Mouse (Mus musculus) ovary, postnatal 14 days (tissue): Measurements from ENCODE around the gene Cacna2d4.
A peak's percentile ranks its signal among the peaks of the same experiment; 100 is the strongest.

Source experiments
- DNase-seq: peaks from one replicate; pipeline ENCODE4 v3.0.0; 2022; ENCODE audit warnings: low spot score

The Cacna2d4 gene

DNA sequence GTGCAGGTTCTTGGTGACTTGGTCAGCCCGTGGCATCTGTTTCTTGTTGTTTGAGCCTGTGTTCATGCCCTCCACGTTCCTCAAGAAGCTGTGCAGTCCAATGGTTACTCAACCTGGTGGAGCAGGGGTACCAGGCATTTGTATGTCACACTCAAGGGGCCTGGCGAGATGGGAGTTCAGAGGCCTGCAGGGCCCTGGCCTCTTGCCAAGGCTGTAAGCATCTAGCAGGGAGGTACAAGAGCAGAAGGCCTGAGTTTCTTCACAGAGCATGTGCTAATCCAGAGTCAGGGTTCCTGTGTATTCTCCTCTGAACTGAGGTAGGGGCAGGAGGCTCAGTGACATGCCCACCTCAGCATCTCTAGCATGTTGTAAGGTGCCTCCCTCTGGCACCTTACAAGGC is 76.8 kb downstream of the Cacna2d4 start:
- no peak for DNase-seq

DNA sequence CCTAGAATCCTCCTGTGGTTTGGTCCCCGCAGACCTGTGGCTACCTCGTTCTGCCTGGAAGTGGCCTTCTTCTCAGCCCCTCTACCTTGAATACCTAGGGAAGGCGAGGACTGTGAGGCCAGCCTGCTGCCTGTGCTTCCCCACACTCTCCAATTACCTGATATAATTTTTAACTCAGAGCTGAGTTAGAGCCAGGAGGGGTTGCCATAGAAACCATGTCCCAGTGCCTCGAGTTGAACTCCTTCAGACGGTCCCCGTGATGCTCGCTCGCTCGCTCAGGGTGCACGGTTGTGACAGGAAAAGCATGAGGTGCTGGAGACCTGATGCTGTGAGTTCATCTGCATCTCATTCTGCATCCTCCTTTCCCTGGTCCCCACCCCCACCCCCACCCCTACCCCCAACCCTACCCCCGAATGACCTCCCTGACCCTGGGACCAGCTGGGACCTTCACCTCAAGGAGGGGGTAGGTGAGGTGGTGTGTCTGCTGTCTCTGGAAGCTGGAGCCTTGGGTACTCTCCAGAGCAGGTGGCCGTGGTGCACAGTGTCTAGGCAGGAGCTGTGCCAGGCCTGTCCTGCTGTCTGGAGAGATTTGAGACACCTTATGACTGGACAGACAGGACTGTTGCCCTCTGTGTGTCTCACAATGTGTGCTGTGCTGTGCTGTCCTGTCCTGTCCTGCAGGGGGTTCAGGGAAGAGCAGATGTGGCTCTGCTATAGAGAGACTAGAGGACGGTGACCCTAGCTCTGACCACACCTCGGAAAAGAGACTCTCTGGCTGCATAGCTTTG is 77.5 kb downstream of the Cacna2d4 start:
- no peak for DNase-seq

DNA sequence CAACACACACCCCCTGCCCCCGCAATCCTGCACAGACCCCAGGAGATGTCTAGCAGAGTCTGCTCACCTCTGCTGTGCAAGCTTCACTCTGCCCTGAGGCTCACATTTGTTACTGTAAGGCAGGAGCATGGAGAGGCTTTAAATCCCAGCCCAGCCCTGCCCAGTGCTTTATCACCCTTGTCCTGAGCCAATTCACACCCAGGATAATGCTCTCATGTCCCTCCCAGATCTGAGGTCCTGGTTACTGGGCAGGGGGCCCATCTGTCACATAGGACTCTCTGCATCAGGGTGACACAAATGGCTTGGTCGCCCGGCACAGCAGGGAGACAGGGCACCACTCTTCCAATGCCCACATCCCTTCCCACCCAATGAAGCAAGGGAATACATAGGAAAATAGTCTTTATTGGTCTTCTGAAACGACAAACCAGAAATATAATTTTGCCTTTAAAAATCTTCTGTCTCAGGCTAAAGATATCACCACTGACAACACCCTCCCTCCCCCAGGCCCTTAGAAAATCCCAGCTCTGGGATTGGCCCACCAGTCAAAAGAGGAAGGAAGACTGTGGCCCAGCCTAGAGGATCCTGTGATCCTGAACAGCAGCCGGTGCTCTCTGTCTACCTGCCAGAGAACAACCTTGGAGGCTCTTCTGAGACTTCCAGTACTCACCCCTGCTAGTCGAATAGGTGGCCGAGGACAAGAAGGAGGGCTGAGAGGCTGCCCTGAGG is 78.6 kb downstream of the Cacna2d4 start:
- DNase-seq, result no peak

DNA sequence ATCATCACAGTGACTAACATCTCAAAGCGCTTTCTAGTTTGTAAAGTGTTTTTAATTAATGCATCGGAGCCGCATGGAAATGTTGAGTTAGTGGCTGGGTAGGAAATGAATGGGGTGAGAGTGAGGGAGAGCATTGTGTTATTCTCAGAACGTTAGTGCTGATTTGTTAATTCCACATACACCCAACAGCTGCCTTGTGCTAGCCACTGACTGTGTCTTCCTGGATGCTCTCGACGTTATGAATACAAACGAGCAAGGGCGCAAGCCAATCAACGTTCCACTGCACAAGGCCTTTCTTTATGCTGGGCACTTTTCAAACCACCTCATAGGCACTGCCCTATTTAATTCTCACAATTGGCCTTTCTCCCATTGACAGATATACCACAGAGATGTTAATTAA is 82.4 kb downstream of the Cacna2d4 start:
- DNase-seq, result no peak

DNA sequence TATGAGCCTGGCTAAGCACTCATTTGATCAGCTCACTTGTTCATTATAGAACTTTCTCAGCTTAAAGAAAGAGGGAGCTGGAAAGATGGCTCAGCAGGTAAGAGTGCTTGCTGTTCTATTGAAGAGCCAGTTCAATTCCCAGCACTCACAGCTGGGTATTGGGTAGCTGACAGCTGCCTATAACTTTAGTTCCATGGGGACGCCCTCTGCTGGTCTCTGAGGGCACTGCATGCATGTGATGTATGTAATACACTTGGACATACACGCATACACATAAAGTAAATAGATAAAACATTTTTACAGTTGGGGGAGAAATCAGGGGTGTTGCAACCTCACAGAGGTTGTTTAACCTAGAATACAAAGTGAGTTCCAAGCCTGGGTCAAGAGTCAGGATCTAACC is 83.0 kb downstream of the Cacna2d4 start:
- no peak for DNase-seq

DNA sequence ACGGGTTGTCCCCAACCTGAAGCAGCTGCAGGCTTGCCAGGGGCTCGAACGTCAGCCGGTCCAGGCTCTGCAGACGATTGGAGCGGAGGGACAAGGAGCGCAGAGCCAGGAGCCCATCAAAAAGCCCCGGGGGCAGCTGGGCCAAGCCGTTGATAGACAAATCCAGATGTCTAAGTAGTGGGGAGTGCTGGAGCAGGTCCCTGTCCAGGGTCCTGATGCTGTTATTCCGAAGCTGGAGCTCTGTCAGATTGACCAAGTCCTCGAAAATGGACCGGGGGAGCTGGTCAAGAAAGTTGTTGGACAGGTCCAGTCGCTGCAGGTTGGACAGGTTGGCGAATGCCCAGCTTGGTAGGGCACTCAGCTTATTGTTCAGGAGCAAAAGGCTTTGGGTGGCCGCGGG is 84.2 kb downstream of the Cacna2d4 start:
- peak; percentile 43 for DNase-seq

DNA sequence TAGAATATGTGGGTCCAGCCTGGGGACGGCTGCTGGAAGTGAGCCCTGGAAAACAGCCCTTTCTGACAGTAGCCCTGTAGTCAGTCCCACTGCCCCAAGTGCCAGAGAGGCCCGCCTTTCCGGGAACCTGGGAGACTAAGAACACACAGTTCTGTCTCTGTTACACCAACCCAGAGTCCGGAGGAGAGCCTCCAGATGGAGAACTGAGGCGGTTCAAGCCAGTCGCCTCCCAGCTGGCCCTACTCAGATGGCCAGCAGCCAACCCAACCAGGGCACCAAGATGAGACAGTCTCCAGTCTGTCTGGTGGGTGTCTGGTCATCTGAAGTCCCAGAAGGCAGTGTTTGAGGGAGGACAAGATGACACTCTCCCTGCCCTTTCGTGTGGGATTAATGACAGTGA is 85.4 kb downstream of the Cacna2d4 start:
- no peak for DNase-seq

DNA sequence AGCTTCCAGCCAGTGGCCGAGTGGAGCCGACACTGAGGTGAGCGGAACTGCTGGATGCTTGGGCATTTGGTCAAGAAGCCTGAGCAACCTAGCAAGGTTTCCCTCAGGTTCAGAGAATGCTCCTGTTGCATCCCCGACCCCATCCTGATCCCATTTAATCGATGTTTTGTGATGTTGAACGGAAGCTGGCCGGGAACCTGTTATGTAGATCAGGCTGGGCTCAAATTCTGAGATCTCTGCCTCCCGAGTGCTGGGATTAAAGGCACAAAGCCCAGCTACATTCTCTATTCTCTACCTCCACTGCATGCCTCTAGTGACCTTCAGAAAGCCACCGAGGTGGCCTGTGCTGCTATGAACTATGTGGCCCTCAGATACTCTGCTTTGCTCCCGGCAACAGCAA is 88.5 kb downstream of the Cacna2d4 start:
- no peak for DNase-seq

DNA sequence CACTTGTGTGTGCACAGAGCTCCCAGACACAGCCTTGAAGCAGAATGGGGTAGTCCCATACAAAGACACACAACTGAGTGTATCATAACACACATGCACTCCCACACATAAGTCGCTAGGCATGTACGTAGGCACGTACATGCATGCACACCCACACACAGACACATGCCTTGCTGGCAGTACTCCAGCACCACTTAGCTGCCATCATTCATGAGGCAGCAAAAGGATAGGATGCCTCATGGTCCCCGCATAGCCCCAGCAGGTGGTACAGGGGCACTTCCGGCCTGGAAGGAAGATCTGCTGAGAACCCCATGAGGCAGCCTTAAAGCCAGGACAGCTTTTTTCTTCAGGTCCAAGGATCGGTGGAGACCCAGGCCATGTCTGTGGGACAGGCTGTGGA is 89.7 kb downstream of the Cacna2d4 start:
- no peak for DNase-seq

DNA sequence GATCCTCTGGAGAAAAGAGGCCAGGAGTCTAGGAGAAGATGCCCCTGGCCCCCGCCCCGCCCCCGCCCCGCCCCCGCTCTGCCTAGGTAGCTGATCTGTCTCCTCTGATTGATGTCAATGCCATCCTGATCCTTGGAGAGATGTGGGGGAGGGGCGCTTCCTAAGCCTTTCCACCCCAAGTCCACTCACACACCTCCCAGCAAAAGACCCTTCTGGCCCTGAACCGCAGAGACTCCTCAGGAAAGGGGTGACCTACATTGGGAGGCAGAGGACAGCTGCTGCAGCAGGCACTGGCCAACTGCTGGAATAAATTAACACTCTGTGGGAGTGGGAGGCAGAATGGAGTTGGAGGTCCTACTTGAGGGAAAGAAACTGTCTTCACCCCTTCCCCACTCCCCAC is 90.2 kb downstream of the Cacna2d4 start:
- no peak for DNase-seq

DNA sequence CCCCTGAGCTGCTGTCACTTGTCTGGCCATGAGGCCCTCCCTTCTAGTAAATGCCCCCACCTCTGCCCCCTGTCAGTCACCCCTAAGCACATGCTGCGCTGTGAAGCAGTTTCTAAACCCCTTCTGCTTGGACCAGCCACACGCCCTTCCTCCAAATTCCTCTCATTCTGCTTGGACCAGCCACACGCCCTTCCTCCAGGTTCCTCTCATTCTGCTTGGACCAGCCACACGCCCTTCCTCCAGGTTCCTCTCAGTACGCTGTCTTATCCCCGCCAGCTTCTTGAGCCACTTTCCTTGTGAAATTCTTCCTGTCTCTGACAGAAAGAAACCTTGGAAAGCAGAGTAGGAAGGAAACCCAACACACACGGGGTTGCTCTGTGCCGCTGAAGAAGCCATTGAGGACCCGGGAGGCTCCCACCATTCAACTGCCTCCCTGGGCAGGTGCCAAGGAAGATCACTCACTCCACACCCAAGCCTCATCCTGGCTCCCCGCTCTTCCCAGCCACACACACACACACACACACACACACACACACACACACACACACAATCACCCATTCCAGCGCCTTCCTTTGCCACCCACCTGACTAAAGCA is 92.3 kb downstream of the Cacna2d4 start:
- no peak for DNase-seq

DNA sequence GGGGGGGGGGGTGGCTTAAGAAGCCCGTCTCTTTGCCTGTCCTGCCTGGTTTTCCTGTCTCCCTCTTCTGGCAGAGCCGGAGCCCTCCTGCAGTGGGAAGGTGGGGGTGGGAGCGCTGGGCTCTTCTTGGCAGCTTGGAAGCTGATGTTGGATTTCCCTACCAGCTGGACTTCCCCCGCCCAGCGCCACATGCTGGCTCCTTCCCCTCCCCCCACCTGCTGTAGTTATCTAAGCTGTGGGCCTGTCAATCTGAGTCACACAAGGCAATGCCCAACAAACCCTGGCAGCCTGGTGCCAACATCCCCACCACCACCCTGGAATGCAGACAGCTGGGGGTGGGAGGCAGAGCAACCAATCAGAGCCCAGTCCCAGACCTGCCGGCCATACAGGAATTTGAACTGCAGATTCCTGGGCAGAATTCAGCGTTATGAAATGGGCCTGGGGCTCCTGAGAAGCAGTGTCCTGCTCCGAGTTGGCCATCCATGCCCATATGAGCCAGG is 92.9 kb downstream of the Cacna2d4 start:
- DNase-seq, result no peak

DNA sequence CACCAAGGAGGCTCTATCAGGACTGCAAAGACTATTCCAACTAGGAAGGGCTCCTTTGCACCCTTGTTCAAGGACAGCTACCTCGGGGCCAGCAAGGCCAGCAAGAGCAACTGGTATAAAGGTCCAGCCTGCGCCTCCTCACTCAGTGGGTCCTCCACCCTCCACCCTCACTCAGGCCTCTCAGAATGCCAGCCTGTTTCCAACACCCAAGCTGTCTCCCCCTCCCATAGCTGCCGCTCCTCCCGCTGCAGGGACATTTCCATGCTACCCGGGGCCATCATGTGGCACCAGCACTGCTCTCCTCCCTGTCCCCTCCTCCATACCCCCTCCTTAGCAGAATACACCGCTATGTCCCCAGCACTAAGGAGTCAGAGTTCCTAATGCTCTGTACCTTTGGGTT is 93.6 kb downstream of the Cacna2d4 start:
- DNase-seq, result no peak

DNA sequence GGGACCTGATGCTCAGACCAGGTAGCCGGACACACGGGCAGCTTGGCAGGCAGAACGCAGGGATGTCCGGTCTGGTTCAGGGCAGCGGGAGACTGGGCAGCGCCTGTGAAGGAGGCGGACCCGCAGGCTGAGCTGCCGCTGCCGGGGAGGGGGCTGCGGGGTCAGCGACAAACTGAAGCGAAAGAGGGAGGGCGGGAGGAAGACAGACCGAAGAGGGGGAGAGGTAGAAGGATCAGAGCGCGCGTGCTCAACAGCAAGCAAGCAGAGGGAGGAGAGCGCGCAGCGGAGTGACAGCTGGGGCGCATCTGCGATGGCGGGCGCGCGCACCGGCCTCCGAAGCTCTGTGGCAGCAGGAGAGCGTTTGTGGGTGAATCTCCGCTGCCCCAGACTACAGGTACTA is 94.2 kb downstream of the Cacna2d4 start, which contains the start of gene Lrtm2:
Lrtm2 (minus strand) TSS at position 261 of the 400 bp plus-strand sequence.
- no peak for DNase-seq

DNA sequence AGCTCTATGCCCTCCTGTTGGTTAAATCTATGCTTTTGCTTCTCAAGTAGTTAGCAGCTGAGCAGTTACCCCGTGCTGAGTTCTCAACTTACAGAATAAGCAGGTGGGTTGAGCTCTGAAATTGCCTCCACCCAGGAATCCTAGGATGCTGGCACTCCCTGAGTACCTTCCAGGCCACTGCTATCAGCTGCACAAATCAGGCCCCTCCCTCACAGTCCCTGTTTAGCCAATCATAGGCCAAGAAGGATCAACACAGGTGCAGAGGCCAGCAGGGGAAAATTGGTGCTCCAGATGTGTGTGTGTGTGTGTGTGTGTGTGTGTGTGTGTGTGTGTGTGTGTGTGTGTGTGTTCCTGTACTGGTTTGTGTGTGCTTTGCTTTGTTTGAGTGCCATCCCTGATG is 95.8 kb downstream of the Cacna2d4 start:
- no peak for DNase-seq

DNA sequence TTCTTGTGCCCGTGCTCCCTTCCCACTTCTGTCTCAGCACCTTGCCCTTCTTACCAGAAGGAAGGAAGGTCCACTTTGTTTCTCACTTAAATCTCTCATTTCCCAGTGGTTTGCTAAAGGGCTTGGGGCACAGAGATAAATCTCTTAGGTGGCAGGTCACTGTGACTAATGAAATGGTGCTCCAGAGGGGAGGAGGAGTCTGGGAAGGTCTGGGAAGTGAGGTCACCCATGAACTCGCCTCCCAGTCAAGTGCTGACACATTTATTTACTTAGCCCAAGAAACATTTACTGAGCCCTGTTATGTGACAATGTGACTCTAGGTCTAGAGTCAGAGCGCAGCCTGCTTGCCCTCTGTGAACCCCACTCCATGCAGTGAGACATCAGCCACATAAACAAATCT is 96.9 kb downstream of the Cacna2d4 start:
- DNase-seq, result no peak

DNA sequence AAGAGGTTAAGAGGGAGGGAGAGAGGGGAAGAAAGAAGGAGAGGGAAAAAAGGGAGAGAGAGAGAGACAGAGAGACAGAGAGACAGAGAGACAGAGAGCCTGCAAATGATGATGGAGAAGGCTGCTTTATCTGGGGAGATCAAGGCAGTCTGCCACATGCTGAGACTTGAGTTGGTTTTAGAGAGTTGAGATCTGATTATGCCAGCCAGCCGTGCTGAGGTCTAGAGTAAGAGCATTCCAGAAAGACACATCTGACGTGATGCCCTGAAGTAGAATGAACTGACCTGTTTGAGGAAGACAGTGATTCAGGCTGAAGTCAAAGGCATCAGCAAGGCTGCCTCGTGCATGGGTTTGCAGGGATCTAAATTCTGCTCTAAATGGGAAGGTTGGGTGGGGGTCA is 97.5 kb downstream of the Cacna2d4 start:
- no peak for DNase-seq

DNA sequence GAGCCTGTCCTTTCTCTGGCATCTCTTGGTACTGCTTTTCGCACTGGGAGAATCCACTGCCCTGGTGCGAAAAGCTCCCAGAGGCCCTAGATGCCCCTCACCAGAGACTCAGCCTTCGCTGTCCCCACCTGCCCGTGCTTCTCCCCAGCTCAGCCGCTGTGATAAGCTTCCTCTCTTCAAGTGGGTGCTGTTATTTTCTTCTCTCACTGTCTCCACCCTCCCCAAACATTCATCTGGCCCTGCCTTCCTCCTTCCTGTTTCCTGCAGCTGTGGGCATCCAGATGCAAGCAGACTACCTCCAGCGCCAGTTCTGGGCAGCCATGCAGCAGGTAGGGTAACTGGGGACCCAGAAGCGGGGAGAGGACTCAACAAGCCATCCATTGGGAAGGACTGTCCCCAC is 99.8 kb downstream of the Cacna2d4 start:
- no peak for DNase-seq

DNA sequence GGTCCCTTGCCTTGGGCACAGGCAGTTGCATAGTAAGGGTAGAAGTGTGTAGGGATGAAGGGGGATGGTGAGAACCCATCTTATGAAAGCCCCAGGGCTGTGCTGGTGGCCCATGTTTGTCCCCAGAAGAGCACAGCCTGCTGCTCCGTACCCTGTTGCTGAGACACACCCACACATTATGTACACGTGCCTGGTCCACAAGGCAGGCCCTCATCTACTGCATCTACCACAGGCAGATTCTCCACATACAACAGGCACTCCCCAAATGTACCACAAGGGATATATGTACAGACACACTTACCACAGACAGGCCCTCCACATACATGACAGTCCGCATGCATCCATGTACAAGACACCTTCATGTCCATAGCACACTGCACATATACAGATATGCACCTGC is 101.0 kb downstream of the Cacna2d4 start:
- no peak for DNase-seq

DNA sequence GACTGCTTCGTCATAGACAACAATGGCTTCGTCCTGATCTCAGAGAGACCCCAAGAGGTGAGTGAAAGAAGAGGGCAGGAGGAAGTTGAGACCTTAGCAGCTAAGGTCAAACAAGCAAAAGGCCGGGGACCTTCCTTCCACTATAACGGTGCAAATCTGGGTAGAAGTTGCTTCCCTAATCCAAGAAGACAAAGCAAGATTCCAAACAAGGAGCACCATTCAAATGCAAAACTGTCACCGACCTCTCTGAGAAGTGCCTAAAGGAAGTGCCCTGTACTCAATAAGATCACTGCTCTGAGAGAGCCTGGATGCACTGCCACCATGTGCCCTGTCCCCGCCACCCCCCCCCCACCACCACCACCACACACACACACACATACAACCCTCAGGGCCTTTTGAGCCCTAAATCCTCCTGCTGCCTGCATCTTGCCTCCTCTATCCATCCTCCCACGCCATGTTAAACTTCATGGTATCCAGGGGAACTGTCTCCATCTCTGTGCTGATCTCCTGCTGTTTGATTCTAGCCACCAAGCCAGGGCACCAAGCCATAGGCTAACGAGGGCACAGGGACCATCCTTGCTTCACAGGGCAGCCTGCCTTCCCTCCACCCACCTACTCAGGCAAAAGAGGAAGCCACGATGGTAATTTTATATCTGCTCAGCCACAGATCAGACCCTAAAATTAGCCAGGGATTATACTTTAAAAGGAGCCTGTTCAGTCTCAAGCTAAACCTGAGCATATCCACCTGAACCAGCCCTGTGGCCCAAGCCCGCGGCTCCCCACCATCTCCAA is 102.0 kb downstream of the Cacna2d4 start:
- no peak for DNase-seq

DNA sequence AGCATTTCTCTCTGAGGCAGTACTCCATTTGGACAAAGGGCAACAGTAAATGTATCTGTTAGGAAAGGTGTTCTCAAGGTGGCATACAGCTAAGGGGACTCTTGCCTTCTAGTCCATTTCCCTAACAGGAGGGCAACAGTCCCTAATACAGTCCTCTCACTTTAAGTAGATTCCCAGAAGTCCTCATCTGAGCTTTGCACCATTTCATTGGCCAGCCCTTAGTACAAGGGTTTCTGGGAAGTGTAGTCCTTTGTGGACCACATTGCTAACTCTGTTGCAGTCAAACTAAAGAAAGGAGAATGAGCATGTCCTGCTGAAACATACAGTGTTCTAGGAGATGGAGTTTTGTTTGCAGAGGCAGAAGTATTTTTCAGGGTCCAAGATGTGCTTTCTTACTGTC is 105.1 kb downstream of the Cacna2d4 start:
- no peak for DNase-seq

DNA sequence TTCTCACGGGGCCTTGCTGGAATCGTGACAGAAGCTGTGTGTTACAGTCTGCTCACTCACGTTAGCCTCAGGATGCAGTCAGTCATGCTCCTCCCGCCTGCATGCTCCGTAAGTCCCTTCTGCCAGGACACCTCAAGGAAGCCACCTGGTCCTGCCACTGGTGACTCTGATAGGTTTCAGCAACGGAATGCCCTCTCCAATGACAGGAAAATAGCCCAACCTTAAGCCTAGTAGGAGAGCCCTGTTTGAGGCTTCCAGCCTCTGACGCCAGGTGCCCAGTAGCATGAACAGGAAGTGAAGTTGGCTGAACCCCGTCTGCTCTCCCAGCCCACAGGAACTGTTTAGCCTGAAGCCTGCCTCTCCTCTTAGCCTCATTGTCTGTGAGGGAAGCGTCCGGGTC is 109.9 kb downstream of the Cacna2d4 start:
- DNase-seq, result no peak
